Mouse (Mus musculus) megakaryocyte-erythroid progenitor cell, adult 5-6 weeks (primary cell): ENCODE measurements around the gene Glis3. TPM values are rescaled to one million over a fixed set of nuclear protein-coding genes. Genes with fewer than 3 reads are reported as not detected.

ENCODE experiments used
- ATAC-seq: replicated peaks from 2 replicates; pipeline ENCODE4 v1.8.0; 2016; ENCODE audit warnings: mild to moderate bottlenecking, inconsistent platforms; ENCODE audit not compliant: severe bottlenecking, poor library complexity, low FRiP score, low TSS enrichment
- total RNA-seq, 2 experiments: library from RNA; stranded (forward) in 1 of 2; stranded (reverse) in 1 of 2; fragments of 200-1000, 215-1000 nt in 1 of 2; fragments of >200 nt in 1 of 2; fragmentation: Nextera tagmentation in 1 of 2; gene quantifications; 2 replicates each; pipeline ENCODE4 v1.2.3; 2014 to 2017

Gene Glis3
- total RNA-seq, 2 experiments from 2014 or later, result 0.37 to 0.80 TPM

GRCm38 (mm10) chr19:28422939-28423338 is 256.9 kb downstream of the Glis3 start:
- ATAC-seq, result no peak

- ATAC-seq, result no peak
Observed at GRCm38 (mm10) chr19:28416069-28416468, 263.8 kb downstream of the Glis3 start.

- ATAC-seq, result no peak
Observed at GRCm38 (mm10) chr19:28408787-28409186, 271.1 kb downstream of the Glis3 start.

GRCm38 (mm10) chr19:28402956-28403355 is 276.9 kb downstream of the Glis3 start:
- no peak for ATAC-seq

GRCm38 (mm10) chr19:28395584-28395861 is 284.4 kb downstream of the Glis3 start:
- no peak for ATAC-seq

- no peak for ATAC-seq
Observed at GRCm38 (mm10) chr19:28394826-28395583, 284.9 kb downstream of the Glis3 start.

- no peak for ATAC-seq
Observed at GRCm38 (mm10) chr19:28393766-28394165, 286.1 kb downstream of the Glis3 start.

- no peak for ATAC-seq
Observed at GRCm38 (mm10) chr19:28392838-28393237, 287.0 kb downstream of the Glis3 start.

- no peak for ATAC-seq
Observed at GRCm38 (mm10) chr19:28390920-28391319, 289.0 kb downstream of the Glis3 start.

GRCm38 (mm10) chr19:28389146-28389545 is 290.7 kb downstream of the Glis3 start:
- ATAC-seq, result no peak

GRCm38 (mm10) chr19:28383425-28383824 is 296.5 kb downstream of the Glis3 start:
- ATAC-seq, result no peak

- ATAC-seq, result no peak
Observed at GRCm38 (mm10) chr19:28382168-28382911, 297.5 kb downstream of the Glis3 start.

- ATAC-seq, result no peak
Observed at GRCm38 (mm10) chr19:28381441-28381840, 298.4 kb downstream of the Glis3 start.

- ATAC-seq, result no peak
Observed at GRCm38 (mm10) chr19:28380691-28381262, 299.1 kb downstream of the Glis3 start.

- no peak for ATAC-seq
Observed at GRCm38 (mm10) chr19:28377788-28378295, 302.0 kb downstream of the Glis3 start.

GRCm38 (mm10) chr19:28376401-28376800 is 303.5 kb downstream of the Glis3 start:
- ATAC-seq, result no peak

GRCm38 (mm10) chr19:28375746-28376145 is 304.1 kb downstream of the Glis3 start:
- no peak for ATAC-seq

GRCm38 (mm10) chr19:28374524-28374923 is 305.4 kb downstream of the Glis3 start:
- no peak for ATAC-seq

GRCm38 (mm10) chr19:28368215-28368614 is 311.7 kb downstream of the Glis3 start:
- no peak for ATAC-seq

GRCm38 (mm10) chr19:28367274-28367673 is 312.6 kb downstream of the Glis3 start:
- no peak for ATAC-seq

GRCm38 (mm10) chr19:28366766-28367165 is 313.1 kb downstream of the Glis3 start:
- ATAC-seq, result no peak
